Mouse (Mus musculus) hematopoietic multipotent progenitor cell, adult 10-12 weeks (in vitro differentiated cells): ENCODE results near the gene Pigp. TPM values are rescaled to one million over a fixed set of nuclear protein-coding genes. Genes with fewer than 3 reads are reported as not detected.

Experiments
- polyA plus RNA-seq: library from polyadenylated mRNA; stranded (reverse); fragments of >175 nt; gene quantifications from 2 replicates; pipeline ENCODE4 v1.2.3, GENCODE M21; 2012; ENCODE audit warnings: low replicate concordance

The Pigp gene
- 29.0 and 36.1 TPM in 2 replicates for polyA plus RNA-seq

GRCm38 (mm10) chr16:94371301-94371931 is at the start of gene Pigp:
TSS of gene Pigp (minus strand) at chr16:94371842.

GRCm38 (mm10) chr16:94370173-94370914 is 1.3 kb downstream of the Pigp start, which contains the start of gene Ttc3:
TSS of gene Ttc3 (plus strand) at chr16:94370618.

GRCm38 (mm10) chr16:94327781-94328711 is 43.6 kb downstream of the Pigp start, which contains the start of gene Ripply3:
TSS of gene Ripply3 (plus strand) at chr16:94328420.

GRCm38 (mm10) chr16:94313229-94314030 is 58.2 kb downstream of the Pigp start, which contains the start of gene Hlcs:
TSS of gene Hlcs (minus strand) at chr16:94313571.

Other genes with a start within 250 kb of the Pigp start
- gene Hlcs, start 58.3 kb downstream of the Pigp start, polyA plus RNA-seq = 8.5 and 11.4 TPM in 2 replicates
- 0.31 TPM in 2 replicates for gene Ripply3, start 43.4 kb downstream of the Pigp start, polyA plus RNA-seq
- 5.8 and 7.8 TPM in 2 replicates for gene Ttc3, start 1.2 kb downstream of the Pigp start, polyA plus RNA-seq
- gene Vps26c, start 155.0 kb upstream of the Pigp start, polyA plus RNA-seq = 5.0 and 6.5 TPM in 2 replicates
- 22.2 and 26.6 TPM in 2 replicates for gene Dyrk1a, start 198.2 kb upstream of the Pigp start, polyA plus RNA-seq